Mouse (Mus musculus) heart, postnatal 0 days (tissue): ENCODE results near the gene Plcb1. TPM values are rescaled to one million over a fixed set of nuclear protein-coding genes. Genes with fewer than 3 reads are reported as not detected.

ENCODE experiments used
- ATAC-seq: fragments of 200-750 bp; cut with Nextera tagmentation; 2 replicates; pipeline ENCODE4 v1.8.0; 2017; ENCODE audit warnings: low read depth, moderate number of reproducible peaks, moderate library complexity; ENCODE audit not compliant: insufficient read depth
- DNase-seq: peaks from one replicate; pipeline ENCODE4 v3.0.0-alpha.2; 2016; ENCODE audit warnings: low spot score
- H3K27ac ChIP-seq: fragments of 300-500 bp; sonication (generic); 2 replicates; pipeline ENCODE4 v1.5.1; 2014; ENCODE audit warnings: low read depth, mild to moderate bottlenecking
- H3K27me3 ChIP-seq: fragments of 300-500 bp; sonication (generic); 2 replicates; pipeline ENCODE4 v1.6.1; 2014; ENCODE audit warnings: low read length, mixed read lengths; ENCODE audit not compliant: control insufficient read depth, insufficient read depth
- H3K36me3 ChIP-seq: fragments of 300-500 bp; sonication (generic); replicated peaks from 2 replicates; pipeline ENCODE4 v1.6.1; 2014; ENCODE audit warnings: low read length, mixed read lengths; ENCODE audit not compliant: control insufficient read depth, insufficient read depth
- H3K4me1 ChIP-seq: fragments of 300-500 bp; sonication (generic); 2 replicates; pipeline ENCODE4 v1.6.1; 2014; ENCODE audit warnings: antibody characterized with exemption; ENCODE audit not compliant: control insufficient read depth, insufficient read depth
- H3K4me2 ChIP-seq: fragments of 300-500 bp; sonication (generic); 2 replicates; pipeline ENCODE4 v1.6.1; 2014; ENCODE audit warnings: low read depth, mild to moderate bottlenecking, low read length, moderate library complexity
- H3K4me3 ChIP-seq: fragments of 300-500 bp; sonication (generic); 2 replicates; pipeline ENCODE4 v1.5.1; 2014; ENCODE audit warnings: low read depth, low read length
- H3K9ac ChIP-seq: fragments of 300-500 bp; sonication (generic); replicated peaks from 2 replicates; pipeline ENCODE4 v1.6.1; 2014; ENCODE audit warnings: low read depth, low read length, mixed read lengths
- H3K9me3 ChIP-seq: fragments of 300-500 bp; sonication (generic); replicated peaks from 2 replicates; pipeline ENCODE4 v1.6.1; 2016; ENCODE audit warnings: low read length; ENCODE audit not compliant: control insufficient read depth
- CTCF ChIP-seq: IDR thresholded peaks from 2 replicates; pipeline ENCODE4 v1.5.1; 2016; ENCODE audit warnings: antibody characterized with exemption, control low read depth, low read depth
- EP300 ChIP-seq: IDR thresholded peaks from 2 replicates; pipeline ENCODE4 v1.6.1; 2016; ENCODE audit warnings: antibody characterized with exemption, low read depth
- WGBS: fragments of 180-500 bp; shearing (Covaris S2); extraction: QIAGEN DNeasy Blood & Tissue Kit; methylation state at CpG from one replicate; pipeline ENCODE4 v1.1.7; 2014; 5-methylcytosine and 5-hydroxymethylcytosine counted together
- polyA plus RNA-seq: library from polyadenylated mRNA; unstranded; fragments of >200 nt; fragmentation: Nextera tagmentation; extraction: Ambion mirVana; gene quantifications from 2 replicates; pipeline ENCODE4 v1.2.1, GENCODE M21; 2015
- total RNA-seq: library from RNA; depleted of rRNA; stranded (reverse); fragments of >200 nt; gene quantifications from 2 replicates; pipeline ENCODE4 v1.2.3, GENCODE M21; 2014; ENCODE audit warnings: low replicate concordance

Gene Plcb1
- total and polyA plus RNA-seq, 2 experiments from 2014 or later = 3.4 to 3.5 TPM

- 59% methylated on average over 2 of the region's 2 CpGs for WGBS
- DNase-seq = no peak
- TF ChIP-seq EP300 = no peak
- TF ChIP-seq CTCF = no peak
- Histone ChIP-seq H3K27ac (no peak overlapping the region), H3K4me1 (no peaks in the 10 kb centered on the region), H3K9ac (no peak overlapping the region), H3K36me3 (no peaks in the 10 kb centered on the region), H3K4me2 (no peak overlapping the region), H3K9me3 (no peaks in the 10 kb centered on the region), H3K4me3 (no peak overlapping the region), H3K27me3 (no peaks in the 10 kb centered on the region)
- ATAC-seq = no peak
Observed at GRCm38 (mm10) chr2:135454015-135454414, 668.1 kb downstream of the Plcb1 start.

GRCm38 (mm10) chr2:135454455-135454854 lies 668.6 kb downstream of the Plcb1 start:
- no peak for TF ChIP-seq EP300
- TF ChIP-seq CTCF = no peak
- DNase-seq = no peak
- H3K9me3 ChIP-seq = no peaks in the 10 kb centered on the region
- no peak overlapping the region for H3K27ac ChIP-seq
- H3K36me3 ChIP-seq = no peaks in the 10 kb centered on the region
- WGBS = 48% methylated on average over 1 of the region's 1 CpGs
- H3K9ac ChIP-seq = no peak overlapping the region
- no peaks in the 10 kb centered on the region for H3K4me1 ChIP-seq
- H3K4me2 ChIP-seq = no peak overlapping the region
- H3K27me3 ChIP-seq = no peaks in the 10 kb centered on the region
- ATAC-seq = no peak
- no peak overlapping the region for H3K4me3 ChIP-seq

GRCm38 (mm10) chr2:135467895-135468294 lies 682.0 kb downstream of the Plcb1 start:
- peak overlapping the region; percentile 34; the same call in 1 of the 2 replicates for H3K27ac ChIP-seq
- WGBS = 10% methylated on average over 4 of the region's 4 CpGs
- no peaks in the 10 kb centered on the region for H3K9me3 ChIP-seq
- no peak overlapping the region for H3K9ac ChIP-seq
- ATAC-seq (no peak), DNase-seq (no peak)
- TF ChIP-seq CTCF = no peak
- no peak for TF ChIP-seq EP300
- no peaks in the 10 kb centered on the region for H3K36me3 ChIP-seq
- H3K27me3 ChIP-seq = no peaks in the 10 kb centered on the region
- H3K4me3 ChIP-seq = no peak overlapping the region
- peak overlapping the region; percentile 18; the same call in 1 of the 2 replicates for H3K4me2 ChIP-seq
- peaks cover 8% of the 10 kb centered on the region; the same call in 1 of the 2 replicates for H3K4me1 ChIP-seq

- no peak for DNase-seq
- ATAC-seq = no peak
- no peaks in the 10 kb centered on the region for H3K9me3 ChIP-seq
- no peaks in the 10 kb centered on the region for H3K4me1 ChIP-seq
- no peak for TF ChIP-seq CTCF
- no peak for TF ChIP-seq EP300
- H3K36me3 ChIP-seq = no peaks in the 10 kb centered on the region
- no peak overlapping the region for H3K4me2 ChIP-seq
- H3K27ac ChIP-seq = no peak overlapping the region
- 68% methylated on average over 4 of the region's 4 CpGs for WGBS
- H3K4me3 ChIP-seq = no peak overlapping the region
- no peaks in the 10 kb centered on the region for H3K27me3 ChIP-seq
- no peak overlapping the region for H3K9ac ChIP-seq
Observed at GRCm38 (mm10) chr2:135474107-135474506, 688.2 kb downstream of the Plcb1 start.

DNA sequence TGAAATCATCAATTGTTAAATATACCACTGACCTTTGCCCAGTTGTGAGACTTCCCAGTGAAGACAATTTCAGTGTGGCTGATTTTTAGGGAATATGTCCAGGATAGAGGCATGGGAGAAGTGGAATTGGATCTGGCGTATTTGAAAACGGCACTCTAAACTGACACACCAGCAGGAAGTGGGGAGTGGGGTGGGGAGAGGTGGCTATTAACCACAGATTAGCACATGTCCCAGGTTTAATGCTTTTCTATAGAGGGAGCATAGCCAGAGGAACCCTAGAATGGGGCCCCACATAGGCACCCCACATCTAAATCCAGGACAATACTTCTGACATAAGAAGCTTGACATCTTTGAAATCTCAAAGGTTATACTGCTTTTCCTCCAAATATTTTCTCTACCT lies 699.4 kb downstream of the Plcb1 start:
- H3K27ac ChIP-seq = no peak overlapping the region
- no peak for ATAC-seq
- no peak for DNase-seq
- H3K27me3 ChIP-seq = no peaks in the 10 kb centered on the region
- H3K4me3 ChIP-seq = no peak overlapping the region
- H3K9ac ChIP-seq = no peak overlapping the region
- no peaks in the 10 kb centered on the region for H3K36me3 ChIP-seq
- H3K4me1 ChIP-seq = peaks cover 5% of the 10 kb centered on the region; the same call in 1 of the 2 replicates
- H3K9me3 ChIP-seq = no peaks in the 10 kb centered on the region
- 57% methylated on average over 2 of the region's 2 CpGs for WGBS
- no peak for TF ChIP-seq EP300
- TF ChIP-seq CTCF = no peak
- H3K4me2 ChIP-seq = no peak overlapping the region

- no peak for ATAC-seq
- Histone ChIP-seq H3K4me2 (no peak overlapping the region), H3K9me3 (no peaks in the 10 kb centered on the region), H3K36me3 (no peaks in the 10 kb centered on the region), H3K4me3 (no peak overlapping the region), H3K4me1 (peaks cover 12% of the 10 kb centered on the region; the same call in 1 of the 2 replicates), H3K27me3 (no peaks in the 10 kb centered on the region), H3K27ac (no peak overlapping the region), H3K9ac (no peak overlapping the region)
- 79% methylated on average over 2 of the region's 2 CpGs for WGBS
- no peak for DNase-seq
- TF ChIP-seq EP300 (no peak), CTCF (no peak)
Observed at GRCm38 (mm10) chr2:135488277-135488676, 702.4 kb downstream of the Plcb1 start.
